Mouse (Mus musculus): ENCODE measurements around the gene Olfr1258.

DNA sequence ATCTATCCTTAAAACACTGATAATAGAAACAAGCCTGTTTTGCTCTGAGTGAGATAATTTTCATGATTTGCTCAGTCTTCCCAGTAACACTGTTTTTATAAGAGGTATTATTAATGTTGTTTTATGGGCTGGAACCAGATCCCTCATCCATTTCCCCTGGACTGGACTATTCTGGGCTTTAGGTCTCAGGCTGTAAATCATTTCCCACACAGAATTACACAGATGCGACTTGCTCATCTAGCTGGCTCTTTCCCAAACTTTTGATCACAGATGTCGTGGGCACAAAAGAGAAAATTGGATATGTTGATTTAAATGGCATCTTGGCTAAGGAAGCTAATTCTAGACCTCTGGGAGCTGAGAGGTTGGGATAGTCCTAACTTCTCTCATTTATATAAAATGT lies 47.1 kb downstream of the Olfr1258 start, which contains the start of gene Olfr1260:
- TF ChIP-seq CTCF (IDR thresholded peaks at IDR 0.05; ENCODE audit: low read depth, low read length) = no peak
- TF ChIP-seq POLR2A (IDR thresholded peaks at IDR 0.05; ENCODE audit: borderline replicate concordance, low read depth, low read length) = no peak

All from bone marrow macrophage, adult 2 months (primary cell).